Mouse (Mus musculus) thymus, postnatal 0 days (tissue): ENCODE measurements around the gene Efna4. TPM values are rescaled to one million over a fixed set of nuclear protein-coding genes. Genes with fewer than 3 reads are reported as not detected.

Source experiments
- DNase-seq: peaks from one replicate; pipeline ENCODE4 v3.0.0-alpha.2; 2015; ENCODE audit warnings: low spot score
- polyA plus RNA-seq: library from polyadenylated mRNA; unstranded; fragments of >200 nt; fragmentation: Nextera tagmentation; extraction: Ambion mirVana; gene quantifications from 2 replicates; pipeline ENCODE4 v1.2.1, GENCODE M21; 2015

The Efna4 gene
- 5.3 and 6.0 TPM in 2 replicates for polyA plus RNA-seq

DNA sequence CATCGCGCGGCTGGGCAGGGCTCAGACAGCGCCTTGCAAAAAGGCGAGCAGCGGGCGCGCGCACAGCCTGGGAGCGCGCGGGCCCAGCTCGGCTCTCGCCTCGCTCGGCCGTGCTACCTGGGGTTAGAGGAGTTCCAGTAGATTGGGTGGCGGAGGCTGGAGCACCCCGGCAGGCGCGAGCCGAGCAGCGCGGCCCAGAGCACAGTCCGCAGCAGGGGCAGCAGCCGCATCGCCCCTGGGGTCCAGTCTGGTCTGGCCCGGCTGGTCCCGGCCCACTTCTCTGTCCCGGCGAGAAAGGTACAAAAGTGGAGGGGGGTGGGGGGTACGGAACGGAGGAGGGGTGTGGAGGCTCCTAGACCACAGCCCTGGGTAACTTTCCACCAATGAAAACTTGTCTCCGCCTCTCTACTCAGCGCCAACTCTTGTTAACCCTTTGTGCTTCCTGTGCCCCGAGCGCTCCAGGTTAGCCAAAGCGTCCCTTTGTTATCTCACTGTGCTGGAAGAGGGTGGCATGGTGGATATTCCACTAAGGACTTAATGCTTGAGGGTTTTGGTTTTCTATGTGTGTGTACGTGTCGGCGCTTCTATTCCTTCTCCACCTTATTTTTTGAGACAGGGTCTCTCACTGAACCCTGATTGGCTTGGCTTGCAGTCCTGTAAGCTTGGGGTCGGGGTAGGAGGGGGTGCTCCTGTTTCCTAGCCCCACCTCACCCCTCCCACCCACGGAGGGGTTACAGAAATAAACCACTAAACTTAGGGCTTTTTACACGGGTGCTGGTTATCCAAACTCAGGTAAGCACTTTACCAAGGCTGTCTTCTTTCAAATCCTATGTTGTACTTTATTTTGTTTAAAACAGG, at the start of gene Efna4:
Efna4 (minus strand) TSS at position 308 of the 858 bp plus-strand sequence.
- DNase-seq = peak; percentile 78

DNA sequence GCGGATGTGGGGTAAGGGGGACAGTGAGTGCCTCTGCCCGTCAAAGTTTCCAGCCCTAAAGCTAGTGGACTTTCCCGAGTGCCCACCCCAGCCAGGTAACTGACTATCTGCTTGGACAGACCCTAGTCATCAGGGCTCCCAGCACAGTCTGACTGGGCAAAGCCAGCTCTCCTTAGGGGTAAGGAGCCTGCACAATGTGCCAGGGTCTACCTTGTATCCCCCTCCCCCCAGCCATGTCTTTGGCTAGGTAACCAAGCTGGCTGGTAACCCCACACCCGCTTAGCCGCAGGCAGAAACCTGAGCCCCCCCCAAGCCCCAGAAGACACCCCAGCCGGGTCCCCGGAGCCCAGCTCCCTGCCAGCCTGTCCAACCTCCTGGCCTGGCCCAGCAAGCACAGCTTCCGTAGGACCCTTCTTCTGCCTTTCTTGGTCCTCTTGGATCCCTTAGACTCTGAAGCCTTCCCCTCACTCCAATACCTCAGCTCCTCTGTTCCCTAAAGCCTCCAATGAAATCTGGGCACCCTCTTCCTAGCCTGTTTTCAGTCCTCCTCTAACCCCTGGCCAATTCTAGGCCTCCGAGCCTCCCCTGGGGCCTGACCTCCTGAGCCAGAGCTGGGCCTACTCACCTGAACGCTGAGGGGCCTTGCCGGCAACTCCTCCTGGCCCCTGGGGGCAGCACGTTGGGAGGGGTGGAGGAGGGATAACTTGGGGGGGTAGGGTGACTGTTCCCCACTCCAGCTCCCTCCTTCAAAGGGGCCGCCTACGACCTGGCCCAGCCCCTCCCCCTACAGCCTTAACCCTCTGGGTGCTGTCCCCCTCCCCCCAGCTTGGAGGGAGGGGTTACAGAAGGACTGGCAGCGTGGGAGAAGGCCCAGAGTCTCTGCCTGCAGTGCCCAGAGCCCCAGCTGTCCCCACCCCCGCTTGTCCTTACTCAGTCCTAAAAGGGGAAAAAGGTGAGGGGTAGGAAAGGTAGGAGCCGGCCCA, 48.9 kb upstream of the Efna4 start:
- no peak for DNase-seq

DNA sequence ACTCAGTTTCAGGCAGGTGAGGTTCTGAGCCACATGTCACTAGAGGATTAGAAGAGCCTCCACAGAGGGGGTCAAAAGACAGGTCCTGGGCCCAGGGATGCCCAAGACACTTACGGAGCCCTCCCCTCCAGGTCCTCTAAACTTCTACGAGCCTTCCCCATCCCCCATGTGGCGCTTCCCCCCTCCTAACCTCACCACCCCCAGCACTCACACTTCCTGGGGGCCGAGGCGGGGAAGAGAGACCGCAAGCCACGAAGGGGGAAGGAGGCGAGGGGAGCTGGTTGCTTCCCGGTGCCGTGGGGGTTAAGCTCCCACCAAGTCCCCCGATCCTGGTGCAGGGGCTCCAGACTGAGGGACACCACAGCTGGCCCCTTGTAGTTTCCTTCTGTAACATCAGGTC, 47.6 kb upstream of the Efna4 start:
- DNase-seq = peak; percentile 49

DNA sequence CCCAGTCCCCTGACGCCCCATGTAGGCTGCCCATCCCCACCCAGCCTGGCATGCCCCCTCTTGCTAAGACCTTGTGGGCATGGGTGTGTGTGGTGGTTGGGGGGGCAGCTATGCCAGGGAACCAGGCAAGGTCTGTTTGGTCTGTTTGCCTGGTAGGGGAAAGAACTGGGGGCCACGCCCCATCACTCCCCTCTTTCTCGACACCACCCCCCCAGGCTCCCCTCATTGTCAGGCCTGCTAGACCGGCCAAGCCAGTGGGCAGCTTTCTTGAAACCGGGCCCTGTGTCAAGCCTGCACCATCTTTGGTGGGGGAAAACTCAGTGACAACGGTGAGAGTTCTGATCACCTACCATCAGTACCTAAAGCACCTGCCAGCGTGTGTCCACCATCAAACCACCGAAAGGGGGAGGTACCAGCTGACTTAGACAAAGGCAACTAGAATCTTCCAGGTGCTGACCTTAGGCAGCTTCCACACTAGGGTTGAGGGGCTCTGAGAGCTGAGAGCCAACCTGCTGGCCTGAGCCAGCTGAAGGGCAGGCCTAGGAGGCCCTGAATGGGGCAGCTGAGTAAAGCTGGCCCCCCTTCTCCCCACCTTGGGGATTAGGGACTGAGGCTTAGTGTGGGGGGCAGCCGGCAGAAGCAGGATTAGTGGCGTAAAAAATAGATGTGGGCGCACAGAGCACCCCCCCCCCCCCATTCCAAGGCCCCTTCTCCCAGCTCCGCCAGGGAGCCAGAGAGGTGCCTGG, 46.7 kb upstream of the Efna4 start:
- no peak for DNase-seq

DNA sequence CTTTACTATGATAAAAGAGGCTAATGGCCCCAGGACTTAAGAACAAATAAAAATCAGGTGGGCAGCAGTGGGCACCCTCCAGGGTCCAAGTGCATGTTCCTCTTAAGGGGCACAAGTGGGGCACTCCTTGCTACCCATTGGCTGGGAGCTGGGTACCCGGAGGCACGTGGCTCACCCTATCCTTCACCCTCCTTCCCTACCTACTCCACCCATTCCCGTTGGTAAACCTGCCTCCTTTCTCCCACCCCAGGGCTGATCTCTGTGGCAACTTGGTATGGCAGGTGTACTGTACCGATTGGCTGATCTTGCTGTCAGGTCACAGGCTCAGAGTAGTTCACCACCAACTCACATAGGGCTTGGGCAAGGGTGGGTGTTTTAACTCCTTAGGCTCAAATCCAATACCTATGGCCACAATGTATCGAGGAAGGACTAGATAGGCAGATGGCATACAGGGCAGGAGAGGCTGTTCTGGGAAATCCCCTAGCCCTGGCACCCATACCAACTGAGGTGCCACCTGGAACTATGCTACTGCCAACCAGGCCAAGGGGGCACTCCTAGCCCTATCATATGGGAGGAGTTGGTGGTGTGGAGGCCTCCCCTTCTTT, 45.9 kb upstream of the Efna4 start:
- DNase-seq = no peak

DNA sequence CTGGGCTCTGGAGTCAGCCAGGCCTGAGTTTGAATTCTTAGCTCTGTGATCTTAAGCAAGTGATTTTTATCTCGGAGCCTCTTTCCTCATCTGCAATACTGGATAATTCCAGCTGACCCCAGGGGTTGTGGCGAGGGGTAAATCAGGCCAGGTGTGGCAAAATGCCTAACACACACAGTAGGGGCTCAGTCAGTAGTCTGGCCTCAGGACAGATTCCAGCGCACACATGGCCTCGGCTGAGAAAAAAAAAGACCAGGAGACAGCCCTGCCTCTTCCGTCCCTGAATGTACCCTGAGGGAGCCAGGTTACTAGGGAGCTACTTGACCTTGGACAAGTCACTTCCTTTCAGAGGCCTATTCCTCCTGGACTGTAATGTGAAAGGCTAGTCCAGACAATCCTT, 45.1 kb upstream of the Efna4 start:
- DNase-seq = no peak

DNA sequence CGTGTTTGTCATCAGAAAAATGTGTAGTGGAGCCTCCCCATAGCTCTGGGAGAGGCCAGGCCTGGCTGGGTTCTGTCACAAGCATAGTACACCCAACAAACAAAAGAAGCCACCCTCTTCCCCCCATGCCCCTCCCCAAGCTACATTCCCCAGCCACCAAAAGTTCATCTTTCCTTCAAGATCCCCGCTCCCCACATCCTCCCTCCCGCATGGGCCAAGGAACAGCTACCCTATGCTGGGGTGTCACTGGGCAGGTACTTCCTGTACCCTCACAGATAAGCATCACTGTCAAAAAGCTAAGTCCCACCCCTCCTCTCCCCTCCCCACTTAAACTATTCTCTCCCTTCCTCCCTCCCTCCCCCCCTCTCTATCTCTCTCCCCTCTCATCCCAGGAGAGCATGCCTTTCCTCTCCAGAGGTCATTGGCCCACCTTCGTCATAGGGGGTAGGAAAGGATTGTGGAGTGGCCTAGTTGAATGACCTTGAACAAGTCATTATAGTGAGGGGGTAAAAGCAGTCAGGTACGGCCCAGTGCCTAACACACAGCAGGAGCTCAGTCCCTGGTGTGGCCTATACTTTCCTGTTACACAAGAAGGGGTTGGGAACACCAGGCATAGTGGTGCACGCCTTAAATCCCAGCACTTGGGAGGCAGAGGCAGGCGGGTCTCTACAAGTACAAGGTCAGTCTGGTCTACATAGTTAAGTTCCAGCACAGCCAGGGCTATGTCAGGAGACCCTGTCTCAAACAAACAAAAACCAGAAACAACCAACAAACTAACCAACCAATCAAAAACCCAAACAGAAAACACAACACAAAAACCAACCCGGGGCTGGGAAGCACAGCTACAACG, 44.4 kb upstream of the Efna4 start:
- no peak for DNase-seq

DNA sequence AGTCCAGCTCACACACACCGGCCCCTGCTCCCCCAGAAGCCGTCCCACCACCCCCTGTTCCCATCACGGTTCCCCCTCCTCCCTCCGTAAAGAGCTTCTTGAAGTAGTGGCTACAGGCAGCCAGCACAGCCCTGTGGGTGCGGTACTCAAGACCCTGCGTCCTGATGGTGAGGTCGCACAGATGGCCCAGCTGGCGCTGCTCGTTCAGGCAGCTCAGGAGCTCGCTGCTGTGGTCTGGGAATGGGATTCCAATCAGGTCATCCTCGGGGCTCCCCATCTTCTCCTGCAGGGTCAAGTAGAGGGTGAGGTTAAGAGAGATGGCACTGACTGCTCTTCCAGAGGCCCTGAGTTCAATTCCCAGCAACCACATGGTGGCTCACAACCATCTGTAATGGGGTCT, 43.4 kb upstream of the Efna4 start:
- no peak for DNase-seq

DNA sequence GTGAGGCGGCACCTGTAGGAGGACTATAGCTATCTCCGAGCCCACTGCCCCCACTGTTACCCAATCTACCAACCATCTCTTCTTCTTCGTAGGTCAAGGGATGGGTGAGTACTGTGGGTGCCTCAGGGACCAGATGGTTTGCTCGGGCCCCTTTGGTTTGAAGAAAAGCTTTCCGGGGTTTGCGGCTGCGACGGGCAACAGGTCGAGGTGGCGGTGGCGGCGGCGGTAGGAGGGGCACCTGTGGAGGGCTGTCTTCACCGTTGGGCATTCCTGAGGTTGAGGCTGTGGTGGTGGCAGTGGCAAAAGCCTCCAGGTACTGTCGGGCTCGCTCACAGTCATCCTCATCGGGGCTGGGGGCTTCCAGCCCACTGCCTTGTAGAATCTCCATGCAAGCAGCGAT, 42.9 kb upstream of the Efna4 start:
- DNase-seq = no peak

DNA sequence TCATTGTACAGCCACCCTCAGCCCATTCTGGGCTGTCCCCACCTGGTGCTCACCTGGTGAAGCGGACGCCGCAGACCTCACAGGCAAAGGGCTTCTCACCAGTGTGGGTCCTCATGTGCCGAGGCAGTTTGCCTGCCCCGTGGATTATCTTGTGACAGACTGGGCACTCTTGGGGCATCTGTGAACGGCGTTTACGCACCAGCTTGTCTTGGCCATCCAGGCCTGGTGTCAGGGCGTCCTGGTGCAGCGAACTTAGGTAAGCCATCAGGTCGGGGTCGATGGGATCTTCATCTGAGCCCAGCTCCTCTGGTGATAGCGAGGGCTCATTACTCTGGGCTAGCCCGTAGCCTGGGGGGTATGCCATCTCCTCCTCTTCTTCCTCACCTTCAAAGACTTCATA, 42.5 kb upstream of the Efna4 start:
- DNase-seq = no peak

DNA sequence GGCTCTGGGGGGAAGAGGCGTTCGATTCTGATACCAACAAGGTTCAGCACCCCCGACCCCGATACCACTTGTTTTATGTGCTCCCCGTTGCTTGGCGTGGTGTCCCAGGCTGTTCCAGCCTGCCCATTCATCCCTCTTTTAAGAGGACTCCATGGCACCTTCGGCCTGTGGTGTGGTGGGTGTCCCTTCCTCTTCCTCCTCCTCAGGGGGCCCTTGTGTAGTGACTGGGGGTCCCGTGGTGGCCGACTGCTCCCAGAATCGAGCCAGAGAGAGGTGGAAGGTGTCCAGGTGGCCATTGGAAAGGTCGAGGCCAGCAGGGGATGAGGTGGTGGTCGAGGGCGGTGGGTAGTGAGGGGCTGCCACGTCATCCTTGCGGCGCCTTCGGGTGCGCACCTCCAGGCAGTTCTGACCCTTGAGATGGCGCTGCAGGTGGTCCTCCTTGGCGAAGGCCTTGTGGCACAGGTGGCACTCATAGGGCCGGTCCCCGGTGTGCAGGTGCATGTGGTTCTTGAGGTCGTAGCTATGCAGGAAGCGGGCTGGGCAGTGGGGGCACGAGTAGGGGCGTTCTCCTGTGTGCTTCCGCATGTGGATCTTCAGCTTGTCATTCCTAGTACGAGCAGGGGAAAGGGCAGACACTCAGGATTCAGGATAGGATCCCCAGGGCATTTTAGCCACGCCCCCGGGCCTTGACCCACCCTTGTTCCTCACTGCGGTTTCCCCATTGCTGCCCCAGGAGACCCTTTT, 41.7 kb upstream of the Efna4 start:
- peak; percentile 60 for DNase-seq

DNA sequence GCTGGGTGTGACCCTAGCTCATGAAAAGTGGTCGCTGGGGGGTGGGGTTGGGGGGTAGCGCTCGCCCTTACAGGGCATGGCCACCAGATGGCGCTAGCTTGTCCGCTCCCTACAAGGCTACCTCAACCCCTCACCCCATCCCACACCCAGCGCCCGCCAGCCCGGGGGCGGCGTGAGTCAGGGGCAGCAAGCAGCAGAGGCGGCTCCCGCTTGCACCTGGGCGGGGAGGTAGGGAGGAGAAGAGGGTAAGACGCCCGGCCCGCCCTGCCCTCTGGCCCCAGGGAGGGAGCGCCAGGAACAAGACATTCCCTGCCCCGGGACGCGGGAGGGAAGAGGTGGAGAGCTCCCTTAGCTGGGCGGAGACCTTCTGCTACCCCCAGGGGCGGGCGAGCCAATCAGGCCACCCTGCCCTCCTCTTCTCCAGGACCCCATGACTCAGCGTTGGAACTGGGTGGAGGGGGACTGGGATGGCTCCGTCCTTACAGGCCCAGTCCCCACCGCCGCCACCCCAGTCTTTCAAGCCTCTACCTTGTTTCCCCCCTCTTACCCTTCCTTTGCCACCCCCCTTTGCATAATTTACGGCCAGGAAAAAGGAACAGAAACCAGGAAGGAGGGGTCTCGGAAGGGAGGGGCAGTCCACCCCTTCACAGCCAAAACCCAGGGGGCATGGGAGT, 40.7 kb upstream of the Efna4 start:
- peak; percentile 78 for DNase-seq

DNA sequence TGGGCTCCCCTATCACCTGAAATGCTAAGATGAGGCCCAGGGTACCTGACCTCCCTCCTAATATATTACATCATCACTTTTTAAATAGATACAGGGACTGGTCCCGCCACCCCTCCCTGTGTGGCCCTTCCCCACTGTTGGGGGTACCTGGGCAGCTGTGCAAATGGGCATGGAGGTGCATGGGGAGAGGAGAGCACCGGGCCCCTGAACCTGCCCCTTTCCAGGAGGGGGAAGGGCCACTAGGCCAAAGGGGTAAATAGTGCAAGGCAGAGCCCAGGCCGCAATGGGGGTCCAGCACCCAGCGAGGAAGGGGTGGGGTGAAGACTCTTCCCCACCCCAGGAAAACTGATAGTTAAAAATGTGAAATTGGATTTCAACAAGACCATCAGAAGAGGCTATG, 40.0 kb upstream of the Efna4 start:
- no peak for DNase-seq

DNA sequence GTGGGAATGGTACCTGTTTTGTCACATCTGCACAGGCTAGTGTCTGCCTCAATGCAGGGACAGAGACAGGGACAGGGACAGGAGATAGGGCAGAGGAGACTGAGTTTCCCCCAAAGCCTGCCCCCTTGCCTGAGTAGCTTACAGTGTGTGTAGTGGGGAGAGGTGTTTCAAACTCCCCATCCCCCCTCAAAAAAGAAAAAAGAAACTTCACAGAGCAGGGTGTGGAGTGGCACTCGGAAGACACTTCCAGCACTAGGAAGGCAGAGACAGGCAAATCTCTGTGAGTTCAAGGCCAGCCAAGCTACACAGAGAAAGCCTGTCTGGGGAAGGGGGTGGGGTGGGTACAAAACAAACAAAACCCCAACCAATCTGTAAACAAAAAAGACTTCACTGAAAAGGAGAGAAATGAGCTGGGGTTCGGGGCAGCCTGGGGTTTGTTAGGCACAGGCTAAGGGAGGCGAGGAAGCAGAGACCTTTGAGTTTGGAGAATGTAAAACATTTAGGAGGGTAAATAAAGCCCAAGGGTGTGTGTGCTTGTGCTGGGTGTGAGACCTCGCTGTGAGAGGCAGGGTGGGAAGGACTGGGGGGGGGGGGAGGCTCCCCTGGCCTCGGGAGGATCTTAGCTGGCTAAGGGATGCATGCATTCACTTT, 35.9 kb upstream of the Efna4 start:
- DNase-seq = no peak

DNA sequence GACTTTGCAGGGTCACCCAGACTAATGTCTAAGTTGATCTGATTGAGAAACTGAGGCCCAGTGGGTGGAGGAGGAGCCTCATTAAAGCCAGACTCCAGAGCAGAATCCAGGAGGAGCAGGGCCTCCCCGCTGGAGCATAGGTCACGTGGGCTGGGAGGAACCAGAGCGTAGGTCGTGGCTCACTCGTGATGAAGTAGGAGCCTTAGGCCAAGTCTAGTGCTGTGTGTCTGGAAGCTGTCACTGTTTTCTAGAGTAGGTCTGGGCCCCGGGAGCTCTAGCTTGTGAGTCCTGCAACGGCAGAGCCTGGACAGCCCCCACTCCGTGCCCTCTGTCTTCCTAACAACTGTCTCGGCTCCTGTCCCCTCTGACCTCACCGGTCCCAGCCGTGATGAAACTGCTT, 29.5 kb upstream of the Efna4 start:
- DNase-seq = no peak

DNA sequence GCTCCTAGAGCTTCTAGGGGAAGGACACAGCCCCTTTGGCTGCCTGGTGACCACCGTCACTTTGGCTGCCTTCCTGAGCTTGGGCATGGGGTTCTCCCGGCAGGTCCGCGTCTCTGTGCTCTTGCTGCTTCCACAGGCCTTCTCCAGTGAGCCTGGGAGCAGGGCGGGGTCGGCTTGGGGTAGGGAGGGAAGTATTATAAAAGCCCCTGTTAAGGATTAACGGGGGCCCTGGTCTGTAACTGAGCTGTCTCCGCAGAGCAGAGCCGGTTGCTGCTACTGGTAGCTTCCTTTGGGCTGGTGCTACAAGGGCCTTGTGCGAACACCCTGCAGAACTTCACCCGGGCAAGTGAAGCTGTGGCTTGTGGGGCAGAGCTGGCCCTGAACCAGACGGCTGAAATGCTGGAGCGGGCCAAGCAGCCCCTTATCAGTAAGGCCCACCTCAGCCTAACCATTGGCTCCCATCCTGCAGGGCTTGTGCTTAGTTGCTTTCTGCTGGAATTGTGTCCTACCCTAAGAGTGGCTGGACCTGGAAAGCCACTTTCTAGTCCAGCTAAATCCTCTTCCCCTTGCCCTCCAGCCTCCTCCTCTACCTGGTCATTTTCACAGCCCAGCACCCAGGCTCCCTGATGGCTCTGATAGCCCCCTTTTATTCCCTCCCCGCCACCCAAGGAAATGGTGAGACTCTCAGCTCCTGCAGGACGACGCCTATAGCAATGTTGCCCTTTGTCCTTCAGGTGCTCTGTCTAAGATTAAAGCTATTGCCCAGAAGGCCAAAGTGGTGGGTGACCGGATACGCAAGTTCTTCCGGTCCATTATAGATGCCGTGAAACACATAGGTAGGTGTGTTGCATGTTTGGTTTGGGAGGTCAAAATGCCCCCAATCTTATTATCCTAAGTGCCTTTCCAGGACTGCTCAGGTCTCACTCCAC, 27.9 kb upstream of the Efna4 start:
- DNase-seq = no peak

DNA sequence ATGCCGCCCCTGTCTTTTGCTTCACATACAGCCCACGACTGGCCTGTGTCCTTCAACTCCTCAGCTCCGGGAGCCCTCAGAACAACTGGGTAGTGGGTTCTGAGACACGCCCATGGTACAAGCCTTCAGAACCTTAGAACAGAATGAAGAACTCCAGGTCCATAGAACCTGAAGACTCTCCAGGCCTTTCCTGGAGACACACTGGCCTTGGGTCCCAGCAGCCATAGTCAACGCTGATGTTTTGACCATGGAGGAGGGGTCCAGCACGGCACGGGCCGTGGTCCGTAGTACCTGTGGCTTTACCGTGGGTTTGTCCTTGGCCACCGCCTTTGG, 27.3 kb upstream of the Efna4 start, which contains the start of gene Dcst1:
Dcst1 (minus strand) TSS at position 101 of the 333 bp plus-strand sequence.
- no peak for DNase-seq
